Mouse (Mus musculus) embryo, embryonic 11 days (tissue): ENCODE measurements around the gene Agap1.

Source experiments
- DNase-seq: peaks from one replicate; pipeline ENCODE4 v3.0.0-alpha.2; 2015

Gene Agap1

GRCm38 (mm10) chr1:89922883-89923641 is 468.5 kb downstream of the Agap1 start:
- DNase-seq, result peak; percentile 74

- DNase-seq, result no peak
Measured at GRCm38 (mm10) chr1:89923642-89924020, 469.0 kb downstream of the Agap1 start.

- DNase-seq, result peak; percentile 37
Measured at GRCm38 (mm10) chr1:89925501-89926190, 471.0 kb downstream of the Agap1 start.

GRCm38 (mm10) chr1:89926583-89927060 is 472.0 kb downstream of the Agap1 start:
- DNase-seq, result no peak

GRCm38 (mm10) chr1:89927061-89927661 is 472.6 kb downstream of the Agap1 start:
- DNase-seq, result peak; percentile 78

- DNase-seq, result peak; percentile 58
Measured at GRCm38 (mm10) chr1:89928676-89929075, 474.1 kb downstream of the Agap1 start.

GRCm38 (mm10) chr1:89929181-89929580 is 474.6 kb downstream of the Agap1 start:
- DNase-seq, result peak; percentile 51

- DNase-seq, result peak; percentile 76
Measured at GRCm38 (mm10) chr1:89929721-89930505, 475.3 kb downstream of the Agap1 start.

- DNase-seq, result peak; percentile 65
Measured at GRCm38 (mm10) chr1:89930551-89930950, 475.9 kb downstream of the Agap1 start.

- DNase-seq, result peak; percentile 94
Measured at GRCm38 (mm10) chr1:89931120-89931519, 476.5 kb downstream of the Agap1 start, which contains the start of gene Gbx2. Gene Gbx2, minus strand, starts transcription at chr1:89931179.

GRCm38 (mm10) chr1:89932021-89932423 is 477.4 kb downstream of the Agap1 start:
- DNase-seq, result peak; percentile 45

- DNase-seq, result peak; percentile 71
Measured at GRCm38 (mm10) chr1:89932616-89933015, 478.0 kb downstream of the Agap1 start.

- no peak for DNase-seq
Measured at GRCm38 (mm10) chr1:89933028-89933427, 478.4 kb downstream of the Agap1 start.

- peak; percentile 73 for DNase-seq
Measured at GRCm38 (mm10) chr1:89933786-89934185, 479.2 kb downstream of the Agap1 start.

- DNase-seq, result peak; percentile 68
Measured at GRCm38 (mm10) chr1:89934316-89935260, 480.0 kb downstream of the Agap1 start.

GRCm38 (mm10) chr1:89935493-89936348 is 481.1 kb downstream of the Agap1 start:
- peak; percentile 47 for DNase-seq

GRCm38 (mm10) chr1:89938884-89939595 is 484.4 kb downstream of the Agap1 start:
- peak; percentile 42 for DNase-seq

GRCm38 (mm10) chr1:89939596-89939960 is 485.0 kb downstream of the Agap1 start:
- DNase-seq, result no peak

- DNase-seq, result peak; percentile 88
Measured at GRCm38 (mm10) chr1:89939981-89940726, 485.5 kb downstream of the Agap1 start.
